Mouse (Mus musculus): ENCODE measurements at regions not wholly inside any gene's neighbourhood (a gene's known extent, or its start where the extent isn't known, plus 50 kb on each side); places are given as distances from the start of the nearest gene placed in this dataset.

- no peaks in the 10 kb centered on the region for H3K27me3 ChIP-seq
- 61% methylated on average over 3 of the region's 3 CpGs for WGBS
- no peaks in the 10 kb centered on the region for H3K36me3 ChIP-seq
- H3K4me2 ChIP-seq (replicated peaks) = no peak overlapping the region
- H3K4me3 ChIP-seq = no peak overlapping the region
- H3K27ac ChIP-seq (replicated peaks) = no peak overlapping the region
- H3K9me3 ChIP-seq = no peaks in the 10 kb centered on the region
- no peak overlapping the region for H3K9ac ChIP-seq (replicated peaks)
- H3K4me1 ChIP-seq = no peaks in the 10 kb centered on the region
- ATAC-seq (replicated peaks) = peak; percentile 46; the same call in 1 of the 2 replicates
Observed at GRCm38 (mm10) chr19:51648586-51649158, 615.4 kb upstream of the Ins1 start.

- Histone ChIP-seq H3K4me3 (no peak overlapping the region), H3K27ac (replicated peaks) (no peak overlapping the region), H3K9me3 (no peaks in the 10 kb centered on the region), H3K4me1 (no peaks in the 10 kb centered on the region), H3K4me2 (replicated peaks) (no peak overlapping the region), H3K36me3 (no peaks in the 10 kb centered on the region), H3K27me3 (no peaks in the 10 kb centered on the region), H3K9ac (replicated peaks) (no peak overlapping the region)
- no peak for ATAC-seq (replicated peaks)
- 98% methylated on average over 2 of the region's 2 CpGs for WGBS
Observed at GRCm38 (mm10) chr19:51660186-51660585, 603.9 kb upstream of the Ins1 start.

DNA sequence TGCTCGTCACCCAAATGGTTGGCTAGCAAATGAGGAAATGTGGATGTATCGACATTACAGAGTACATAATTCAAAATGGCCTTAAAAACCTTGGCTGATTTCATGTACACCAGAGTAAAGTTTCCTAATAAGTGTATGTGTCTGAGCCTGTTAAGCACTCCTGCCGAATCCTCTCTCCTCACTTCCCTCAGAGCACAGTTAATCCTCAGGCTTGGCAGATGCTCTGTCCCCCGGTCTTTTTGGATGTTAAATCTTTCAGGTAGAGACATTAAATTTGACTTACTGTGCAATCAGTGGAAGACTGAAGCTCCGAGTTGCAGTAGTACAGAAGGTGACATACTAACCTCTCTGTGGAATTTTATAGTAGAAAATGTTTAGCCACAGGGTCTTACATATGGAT is 597.5 kb upstream of the Ins1 start:
- Histone ChIP-seq H3K9ac (replicated peaks) (no peak overlapping the region), H3K27ac (replicated peaks) (no peak overlapping the region), H3K9me3 (no peaks in the 10 kb centered on the region), H3K4me3 (no peak overlapping the region), H3K36me3 (no peaks in the 10 kb centered on the region), H3K4me2 (replicated peaks) (no peak overlapping the region), H3K4me1 (no peaks in the 10 kb centered on the region), H3K27me3 (no peaks in the 10 kb centered on the region)
- no peak for ATAC-seq (replicated peaks)
- WGBS = 83% methylated on average over 5 of the region's 5 CpGs

DNA sequence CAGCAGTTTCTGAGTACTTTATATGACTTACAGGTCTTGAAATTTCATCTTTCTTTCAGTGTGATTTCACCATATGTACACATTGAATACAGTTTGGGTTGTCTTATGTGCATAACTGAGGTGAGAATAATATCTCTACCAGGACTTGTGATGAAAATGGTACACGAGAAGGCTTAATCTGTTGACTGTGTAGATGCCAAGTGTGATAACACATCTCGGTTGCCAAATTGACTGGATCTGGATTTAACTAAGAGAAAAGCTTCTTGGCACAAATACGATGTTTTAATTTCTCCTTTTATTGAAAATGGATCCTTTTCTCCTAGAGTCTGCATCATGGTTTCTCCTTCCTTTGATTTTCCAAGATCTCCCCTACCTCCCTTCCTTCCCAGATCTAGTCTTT is 588.4 kb upstream of the Ins1 start:
- no peaks in the 10 kb centered on the region for H3K36me3 ChIP-seq
- H3K27me3 ChIP-seq = no peaks in the 10 kb centered on the region
- no peak for ATAC-seq (replicated peaks)
- H3K4me3 ChIP-seq = no peak overlapping the region
- H3K4me2 ChIP-seq (replicated peaks) = no peak overlapping the region
- no peak overlapping the region for H3K27ac ChIP-seq (replicated peaks)
- H3K9me3 ChIP-seq = no peaks in the 10 kb centered on the region
- 71% methylated on average over 3 of the region's 3 CpGs for WGBS
- no peak overlapping the region for H3K9ac ChIP-seq (replicated peaks)
- H3K4me1 ChIP-seq = no peaks in the 10 kb centered on the region

All from forebrain, embryonic 15.5 days (tissue).